In the genomic region with DNA sequence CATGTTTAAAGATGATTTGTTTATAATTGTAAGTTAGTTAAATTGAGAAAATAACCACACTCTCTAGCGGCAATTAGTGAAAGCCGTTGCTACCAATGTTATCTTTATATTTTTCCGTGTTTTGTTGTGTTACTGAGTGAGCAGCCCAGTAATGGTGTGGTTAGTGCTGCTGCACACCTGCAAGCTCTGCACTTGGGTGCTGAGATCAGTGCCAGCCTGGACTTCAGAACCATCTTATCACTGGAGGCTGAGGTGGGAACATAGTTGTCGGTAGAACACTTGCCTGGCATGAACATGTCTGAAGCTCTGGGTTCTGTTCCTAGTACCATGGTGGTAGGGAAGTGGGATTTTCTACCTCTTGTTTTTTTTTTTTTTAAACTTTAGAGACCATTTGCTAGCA, we compare ENCODE assay signal across 18 mouse cellular contexts.
"Had no signal": no experiment of that assay in that cellular context is flagged by ENCODE, and none has a peak within 500 bp of the region (broad histone marks: within the 10 kb centered on the region; RNA-seq: fewer than 3 reads in every experiment).

No protein-coding gene starts in this region.

- H3K9ac ChIP-seq: liver, embryonic 15.5 days; liver, postnatal 0 days; lung, embryonic 15.5 days; midbrain, embryonic 13.5 days; midbrain, embryonic 15.5 days; neural tube, embryonic 12.5 days; stomach, embryonic 15.5 days had no signal

- H3K4me2 ChIP-seq: liver, embryonic 11.5 days; liver, embryonic 15.5 days; lung, embryonic 15.5 days; midbrain, embryonic 11.5 days; midbrain, embryonic 13.5 days; midbrain, embryonic 15.5 days; neural tube, embryonic 12.5 days; stomach, embryonic 15.5 days had no signal

- H3K27ac ChIP-seq: liver, embryonic 15.5 days; lung, embryonic 15.5 days; macrophage; midbrain, embryonic 13.5 days; midbrain, embryonic 15.5 days; neural tube, embryonic 12.5 days; stomach, embryonic 15.5 days; stomach, postnatal 0 days had no signal

- ATAC-seq: liver, postnatal 0 days; lung, postnatal 0 days; midbrain, embryonic 13.5 days; midbrain, embryonic 15.5 days had no signal

- H3K4me1 ChIP-seq: midbrain, embryonic 13.5 days; midbrain, embryonic 15.5 days; neural tube, embryonic 12.5 days had no signal

- H3K4me3 ChIP-seq: liver, embryonic 15.5 days; lung, embryonic 15.5 days; midbrain, embryonic 13.5 days; midbrain, embryonic 15.5 days; neural tube, embryonic 12.5 days; stomach, embryonic 15.5 days had no signal

- DNase-seq: liver; liver, postnatal 0 days; lung, adult 2 months; lung, postnatal 14 days; lung, postnatal 36 days; right cerebral cortex, postnatal 14 days; thymus, postnatal 4 days had no signal

- H3K27me3 ChIP-seq: liver, embryonic 15.5 days; lung, embryonic 15.5 days; midbrain, embryonic 13.5 days; midbrain, embryonic 15.5 days; neural tube, embryonic 12.5 days; stomach, embryonic 15.5 days had no signal

- H3K36me3 ChIP-seq: midbrain, embryonic 15.5 days had no signal

- H3K9me3 ChIP-seq: liver, embryonic 15.5 days; lung, embryonic 15.5 days; midbrain, embryonic 13.5 days; midbrain, embryonic 15.5 days; neural tube, embryonic 12.5 days; stomach, embryonic 15.5 days had no signal
